Mouse (Mus musculus): ENCODE measurements around the gene Pkmyt1.

The Pkmyt1 gene

DNA sequence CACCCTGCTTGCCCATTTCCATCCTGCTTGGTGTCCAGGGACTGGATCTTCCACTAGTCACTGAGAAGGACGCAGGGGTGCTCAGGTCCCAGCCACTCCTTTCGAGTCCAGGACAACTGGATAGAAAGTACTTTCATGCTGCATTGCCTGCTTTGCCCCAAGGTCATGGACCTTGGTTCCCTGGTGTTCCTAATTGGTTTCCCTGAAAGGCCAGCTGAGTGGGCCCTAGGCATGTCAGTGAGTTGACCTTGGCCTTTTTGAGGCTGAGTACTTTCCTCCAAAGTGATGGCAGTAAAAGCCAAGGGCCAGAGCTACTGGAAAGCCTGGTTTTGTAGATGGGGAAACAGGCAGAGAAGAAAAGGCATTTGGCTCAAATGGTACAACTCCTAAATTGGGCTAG is 4.2 kb upstream of the Pkmyt1 start:
- DNase-seq (ENCODE audit: low read depth, low spot score) = no peak

GRCm38 (mm10) chr17:23722376-23723125 is 3.6 kb upstream of the Pkmyt1 start, which contains the start of gene 1520401A03Rik:
Gene 1520401A03Rik, minus strand, starts transcription at chr17:23722783.
- DNase-seq (ENCODE audit: low read depth, low spot score) = no peak

DNA sequence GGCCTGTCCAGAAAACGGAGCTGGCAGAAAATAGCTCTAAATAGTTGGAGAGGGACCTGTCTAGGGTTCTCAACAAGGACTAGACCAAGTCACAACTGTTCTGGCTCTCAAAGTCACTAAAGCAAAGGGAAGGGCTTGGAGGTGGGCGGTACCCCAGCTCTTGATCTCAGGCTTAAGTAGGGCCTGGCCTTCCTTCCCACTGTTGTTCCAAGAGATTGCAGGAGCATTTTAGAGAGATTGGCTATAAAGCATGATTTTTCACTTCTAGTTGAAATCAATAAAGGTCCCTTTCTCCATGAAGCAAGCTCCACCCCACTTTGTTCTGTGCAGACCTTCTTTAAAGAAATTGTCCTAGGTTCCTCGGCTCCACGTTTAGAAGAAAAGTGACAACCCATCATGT is 659 bp upstream of the Pkmyt1 start:
- no peak for DNase-seq (ENCODE audit: low read depth, low spot score)

DNA sequence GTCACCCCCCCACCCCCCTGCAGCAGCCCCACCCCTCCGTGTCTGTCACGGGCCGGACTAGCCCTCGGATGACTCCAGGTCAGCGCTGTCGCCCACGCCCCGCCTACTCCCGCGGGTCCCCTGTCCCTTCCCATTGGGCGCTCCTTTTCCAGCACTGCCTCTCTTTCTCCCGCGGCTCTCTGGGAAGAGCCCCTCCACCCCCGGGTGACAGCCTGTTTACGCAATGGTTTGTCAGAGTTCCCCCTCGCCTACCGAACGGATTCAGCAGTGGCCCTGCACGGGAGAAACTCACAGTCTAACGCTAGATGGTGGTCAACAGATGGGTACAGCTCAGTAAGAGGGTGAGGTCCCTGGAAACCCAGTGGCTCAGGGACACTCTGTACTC is 614 bp downstream of the Pkmyt1 start:
- no peak for DNase-seq (ENCODE audit: low read depth, low spot score)

DNA sequence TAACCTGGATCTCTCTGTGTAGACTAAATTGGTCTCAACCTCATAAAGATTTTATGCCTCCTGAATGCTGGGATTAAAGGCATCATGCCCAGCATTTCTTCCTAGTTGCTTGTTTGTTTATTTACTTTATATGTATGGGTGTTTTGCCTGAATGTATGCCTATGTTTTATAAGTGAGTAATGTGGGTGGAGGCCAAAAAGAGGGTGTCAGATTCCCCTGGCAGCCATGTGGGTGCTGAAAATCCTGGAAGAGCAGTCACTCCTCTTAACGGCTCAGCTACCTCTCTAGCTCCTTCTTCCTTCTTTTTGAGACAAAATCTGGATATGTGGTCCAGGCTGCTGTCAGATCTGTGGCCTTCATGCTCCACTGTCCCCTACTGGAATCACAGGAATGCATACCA is 4.3 kb downstream of the Pkmyt1 start:
- DNase-seq (ENCODE audit: low read depth, low spot score) = no peak

GRCm38 (mm10) chr17:23734341-23734740 is 8.2 kb downstream of the Pkmyt1 start:
- no peak for DNase-seq (ENCODE audit: low read depth, low spot score)

DNA sequence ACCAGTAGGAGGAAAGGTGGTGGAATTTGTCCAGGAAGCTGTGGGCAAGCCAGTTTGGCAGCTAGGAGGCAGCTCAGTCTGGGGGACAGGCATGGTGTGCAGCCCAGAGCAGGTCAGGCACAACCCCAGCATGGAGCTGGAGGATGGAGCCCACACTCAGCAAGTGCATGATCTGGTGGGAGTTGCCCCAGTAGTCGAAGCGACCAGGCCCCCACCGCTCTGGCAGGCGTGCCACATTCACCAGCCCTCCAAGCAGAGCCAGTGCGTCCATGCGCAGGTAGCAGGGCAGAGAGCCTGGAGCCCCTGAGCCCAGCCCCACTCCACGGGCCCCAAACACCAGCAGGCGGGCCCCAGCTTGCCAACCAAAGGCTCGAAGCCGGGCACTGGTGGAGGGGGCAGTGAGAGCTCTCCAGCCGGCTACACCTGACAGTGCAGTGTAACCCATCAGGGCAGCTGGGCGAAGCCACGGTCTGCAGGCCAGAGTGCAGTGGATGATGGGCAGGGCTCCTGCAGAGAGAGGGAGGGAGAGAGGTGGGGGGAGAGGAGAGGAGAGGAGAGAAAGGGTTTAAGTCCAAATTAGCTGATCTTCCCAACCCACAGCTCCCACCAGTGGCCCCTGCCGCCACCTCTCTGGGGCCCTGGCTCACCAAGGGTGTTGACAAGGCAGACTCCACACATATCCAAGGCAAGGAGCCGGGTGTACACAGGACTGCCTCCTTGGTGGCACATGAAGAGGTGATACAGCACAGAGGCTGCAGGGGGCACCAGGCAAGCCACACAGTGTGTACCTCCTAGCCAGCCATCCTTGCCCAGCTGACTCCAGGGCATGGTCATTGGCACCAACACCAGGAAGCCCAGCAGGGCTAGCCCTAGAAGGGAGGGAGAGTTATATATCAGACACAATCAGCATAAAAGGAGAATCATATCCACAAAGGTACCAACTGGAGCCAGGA is 11.6 kb downstream of the Pkmyt1 start:
- no peak for DNase-seq (ENCODE audit: low read depth, low spot score)

GRCm38 (mm10) chr17:23738836-23739201 is 12.7 kb downstream of the Pkmyt1 start:
- DNase-seq (ENCODE audit: low read depth, low spot score) = no peak

- no peak for DNase-seq (ENCODE audit: low read depth, low spot score)
Observed at GRCm38 (mm10) chr17:23739202-23740135, 13.3 kb downstream of the Pkmyt1 start.

- peak; percentile 90 for DNase-seq (ENCODE audit: low read depth, low spot score)
Observed at GRCm38 (mm10) chr17:23740136-23740584, 14.0 kb downstream of the Pkmyt1 start.

DNA sequence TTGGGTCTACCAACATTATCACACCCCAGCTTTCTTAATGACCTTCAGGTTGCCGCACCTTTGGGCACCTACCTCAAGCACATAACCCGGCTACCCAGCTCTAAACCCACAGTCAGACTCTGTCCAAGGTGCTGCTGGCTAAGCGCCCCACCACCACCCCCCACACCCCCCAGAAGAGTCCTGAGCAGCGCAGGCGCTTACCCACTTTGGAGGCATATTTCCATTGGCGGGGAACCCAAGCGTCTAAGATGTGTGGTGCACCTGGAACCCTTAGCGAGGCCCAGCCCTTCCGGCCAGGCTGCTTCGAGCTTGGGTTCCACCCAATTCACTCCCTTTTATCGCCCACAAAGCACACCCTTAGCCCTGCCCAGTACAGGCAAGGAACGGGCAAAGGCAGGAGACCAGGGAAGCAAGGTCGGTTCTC is 14.5 kb downstream of the Pkmyt1 start, which contains the start of gene Paqr4:
TSS of gene Paqr4 (minus strand) at position 270 of the 424 bp plus-strand sequence.
- DNase-seq (ENCODE audit: low read depth, low spot score) = no peak

DNA sequence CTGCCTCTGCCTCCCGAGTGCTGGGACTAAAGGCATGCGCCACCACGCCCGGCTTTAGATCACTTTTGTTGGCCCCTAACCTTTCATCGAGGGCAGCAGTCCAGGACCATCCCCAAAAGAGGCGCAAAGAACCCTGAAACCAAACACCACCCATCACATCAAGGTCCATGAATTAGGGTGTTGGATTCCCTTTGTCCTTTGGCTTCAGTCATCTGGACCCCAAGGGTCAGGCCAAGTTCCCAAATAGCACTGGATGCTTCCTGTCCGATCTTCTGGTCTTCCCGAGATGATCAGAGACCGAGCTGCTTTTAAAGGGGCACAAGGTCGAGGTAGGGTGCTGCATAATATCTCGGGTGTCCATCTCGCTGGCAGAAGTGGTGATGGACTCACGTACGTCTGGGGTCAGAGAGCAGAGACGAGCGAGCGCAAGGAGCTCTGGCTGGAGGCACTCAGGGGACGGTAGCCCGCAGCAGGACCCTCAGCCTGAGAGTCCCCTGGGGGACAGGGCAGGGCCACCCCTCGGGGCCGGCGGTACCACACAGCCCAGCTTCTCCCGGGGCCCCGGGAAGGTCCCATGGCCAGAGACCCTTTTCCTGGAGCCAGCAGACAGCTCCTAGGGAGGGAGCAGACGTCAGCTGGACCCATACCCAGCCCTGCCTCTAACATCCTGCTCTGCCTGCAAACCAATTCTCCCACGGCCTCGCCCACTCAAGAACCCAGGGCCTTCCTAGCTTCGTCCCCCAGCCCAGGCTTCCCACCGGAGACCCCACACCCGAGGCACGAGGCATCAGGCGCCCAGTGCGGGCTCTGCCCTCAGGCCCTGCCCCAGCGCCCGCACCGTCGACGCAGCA is 15.4 kb downstream of the Pkmyt1 start:
- DNase-seq (ENCODE audit: low read depth, low spot score) = no peak

DNA sequence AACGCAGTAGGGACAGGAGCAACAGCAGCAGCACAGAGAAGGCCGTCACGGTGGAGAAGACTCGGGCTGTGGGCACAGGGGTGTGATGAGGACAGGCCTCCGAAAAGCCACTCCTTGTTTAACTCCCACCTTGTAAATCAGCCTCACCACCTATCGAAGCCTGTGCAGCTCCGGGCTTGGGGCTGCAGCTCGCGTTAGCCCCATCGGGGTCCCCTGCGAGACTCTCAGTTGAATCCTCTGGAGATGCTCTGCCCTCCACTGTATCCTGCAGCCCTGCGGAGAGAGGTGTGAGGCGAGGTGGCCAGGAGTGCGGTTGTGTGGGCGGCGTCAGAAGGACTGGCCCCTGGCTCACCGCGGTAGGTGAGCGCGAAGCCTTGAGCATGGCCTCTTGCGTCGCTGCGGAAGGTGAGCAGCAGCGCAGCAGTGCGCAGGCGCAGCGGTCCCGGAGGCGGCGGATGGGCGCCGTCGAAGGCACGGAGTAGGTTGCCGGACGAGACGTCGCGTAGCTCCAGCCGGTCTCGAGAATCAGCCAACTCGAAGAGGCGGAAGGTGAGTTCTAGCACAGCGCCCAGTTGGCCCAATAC is 16.2 kb downstream of the Pkmyt1 start:
- peak; percentile 86 for DNase-seq (ENCODE audit: low read depth, low spot score)

DNA sequence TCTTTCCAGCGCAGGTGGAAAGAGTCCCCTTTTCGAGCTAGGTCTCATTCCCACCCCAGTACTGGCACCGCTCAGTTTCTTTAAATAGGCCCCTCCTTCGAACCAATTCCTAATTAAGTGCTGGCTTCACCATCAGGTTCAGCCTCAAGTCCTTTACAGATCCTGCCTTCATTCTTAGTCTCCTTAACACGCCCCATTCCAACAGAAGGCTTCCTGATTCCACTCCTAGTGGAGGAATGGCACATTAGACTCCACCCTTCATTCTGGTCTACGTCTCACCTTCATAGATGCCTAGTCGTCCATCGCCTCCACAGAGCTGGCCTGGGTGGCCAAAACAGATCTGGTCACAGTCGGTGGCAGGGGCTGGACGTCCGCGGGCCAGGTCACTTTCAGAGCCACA is 16.8 kb downstream of the Pkmyt1 start:
- no peak for DNase-seq (ENCODE audit: low read depth, low spot score)

DNA sequence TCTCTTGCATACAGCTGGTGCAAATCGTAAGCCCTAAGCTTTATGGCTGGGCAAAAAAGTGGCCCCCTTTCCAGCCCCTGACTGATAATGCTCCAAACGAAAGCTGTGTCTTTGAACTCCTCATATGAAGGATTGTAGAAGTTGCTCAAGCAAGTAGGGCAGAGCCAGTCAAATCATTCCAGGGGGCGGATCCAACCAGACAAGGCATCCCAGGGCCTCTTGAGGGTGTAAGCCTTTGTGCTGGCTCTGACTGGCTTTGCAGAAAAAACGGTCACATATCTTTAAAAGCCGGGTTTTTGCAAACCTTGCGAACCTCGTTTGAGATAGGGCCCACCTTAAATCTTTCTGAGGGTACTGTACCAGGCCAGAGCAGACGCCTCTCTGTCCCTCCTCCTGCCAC is 17.9 kb downstream of the Pkmyt1 start:
- DNase-seq (ENCODE audit: low read depth, low spot score) = no peak

- no peak for DNase-seq (ENCODE audit: low read depth, low spot score)
Observed at GRCm38 (mm10) chr17:23744651-23745050, 18.5 kb downstream of the Pkmyt1 start.

GRCm38 (mm10) chr17:23745301-23746251 is 19.4 kb downstream of the Pkmyt1 start, which contains the start of gene Kremen2:
Gene Kremen2, minus strand, starts transcription at chr17:23745833.
- DNase-seq (ENCODE audit: low read depth, low spot score) = peak; percentile 34

- DNase-seq (ENCODE audit: low read depth, low spot score) = peak; percentile 56
Observed at GRCm38 (mm10) chr17:23746311-23746710, 20.2 kb downstream of the Pkmyt1 start.

DNA sequence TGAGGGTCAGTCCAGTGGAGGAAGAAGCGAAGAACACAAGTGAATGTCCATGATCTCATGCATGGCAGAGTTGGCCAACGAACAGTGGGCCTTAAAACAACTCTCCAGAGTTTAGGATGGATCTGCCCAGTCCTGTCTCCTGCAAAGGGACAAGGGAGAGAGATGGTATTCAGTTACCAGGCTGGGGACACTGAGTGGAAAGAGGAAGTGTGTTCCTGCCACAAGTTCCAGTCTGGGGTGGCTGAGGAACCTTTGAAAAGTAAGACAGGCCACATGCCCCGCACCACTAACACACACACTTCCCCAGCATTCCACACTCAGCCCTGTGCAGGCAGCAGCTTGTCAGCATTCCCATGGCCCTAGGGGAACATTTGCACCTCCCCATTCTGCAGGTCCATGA is 20.6 kb downstream of the Pkmyt1 start:
- no peak for DNase-seq (ENCODE audit: low read depth, low spot score)

Measured in CD4-positive helper T cell, adult 2 months (primary cell).